In genomic region chr9:34660566-34660965, GRCm38 (mm10) we compare ENCODE assay signal across 11 mouse cellular contexts.
DNase-seq lines count a peak whose midpoint lies in the region; TF ChIP-seq lines count a peak whose summit lies in the region.
"Had no signal": no experiment of that assay in that cellular context is flagged by ENCODE, and none has a peak within 500 bp of the region (broad histone marks: within the 10 kb centered on the region; RNA-seq: fewer than 3 reads in every experiment).

No protein-coding gene starts in this region.

- intact Hi-C loops in gastrocnemius, adult 2 months (cut with DNase I): no loop called here
- intact Hi-C loops in gastrocnemius, postnatal 36 days (cut with DNase I): no loop called here
- intact Hi-C loops in left cerebral cortex, adult 2 months (cut with DNase I): loop anchor here (5.0 kb wide), 2 partner anchors 92 to 202 kb away; no protein-coding TSS in a partner anchor

- peak; percentile 39; the same call in 1 of the 2 replicates for TF ChIP-seq CTCF in gastrocnemius, adult 2 months (IDR thresholded peaks at IDR 0.05)
- TF ChIP-seq CTCF in left cerebral cortex, adult 2 months (IDR thresholded peaks at IDR 0.05): peak; percentile 60

- H3K27ac ChIP-seq in gastrocnemius, adult 2 months: no peak overlapping the region
- no peak overlapping the region for H3K27ac ChIP-seq in left cerebral cortex, adult 2 months

- no peak overlapping the region for H3K4me3 ChIP-seq in gastrocnemius, adult 2 months
- H3K4me3 ChIP-seq in left cerebral cortex, adult 2 months: no peak overlapping the region

- DNase-seq in gastrocnemius, adult 2 months: no peak
- no peak for DNase-seq in gastrocnemius, postnatal 36 days
- no peak for DNase-seq in left cerebral cortex, adult 2 months (ENCODE audit: extremely low spot score in 1 of 2, low spot score in 2 of 2)
- no peak for DNase-seq in left cerebral cortex, adult 8-10 months (ENCODE audit: low spot score in 2 of 2)
- DNase-seq in NIH3T3 (ENCODE audit: low read depth): peak; percentile 16
- peak; percentile 35 for DNase-seq in heart, postnatal 4 days
- DNase-seq in c-Kit-positive CD71-positive TER-119-positive erythroid progenitor cells, embryonic 14.5 days (ENCODE audit: low spot score): no peak
- DNase-seq in right cerebral cortex, postnatal 36 days (ENCODE audit: low spot score in 2 of 2): no peak
- DNase-seq: adrenal gland, postnatal 14 days; gastrocnemius, postnatal 25 days; kidney, adult 8-10 months had no signal

Comparison
In these comparisons a context has a peak if more than half of its experiments do, and no peak if none do; other contexts are left out.
1. DNase-seq: peak in NIH3T3 (single experiment) and heart, postnatal 4 days (single experiment); none in gastrocnemius, adult 2 months (single experiment), gastrocnemius, postnatal 36 days (0 of 2), left cerebral cortex, adult 2 months (0 of 2), left cerebral cortex, adult 8-10 months (0 of 2), c-Kit-positive CD71-positive TER-119-positive erythroid progenitor cells, embryonic 14.5 days (single experiment) and right cerebral cortex, postnatal 36 days (0 of 2).